In genomic region chr4:105549744-105550440, GRCm38 (mm10) we compare ENCODE assay signal across 11 mouse cellular contexts.
A peak's percentile ranks its signal among the peaks of the same experiment; 100 is the strongest.
DNase-seq lines count a peak whose midpoint lies in the region; ATAC-seq and TF ChIP-seq lines count a peak whose summit lies in the region.
"Had no signal": no experiment of that assay in that cellular context is flagged by ENCODE, and none has a peak within 500 bp of the region (broad histone marks: within the 10 kb centered on the region; RNA-seq: fewer than 3 reads in every experiment).

No protein-coding gene starts in this region.

- no peak overlapping the region for H3K4me2 ChIP-seq in heart, embryonic 11.5 days
- H3K4me2 ChIP-seq in embryonic facial prominence, embryonic 12.5 days (replicated peaks): no peak overlapping the region
- H3K4me2 ChIP-seq in kidney, postnatal 0 days (ENCODE audit: low read length): no peak overlapping the region
- H3K4me2 ChIP-seq: midbrain, embryonic 12.5 days had no signal

- no peaks in the 10 kb centered on the region for H3K36me3 ChIP-seq in heart, embryonic 11.5 days (ENCODE audit: control insufficient read depth, insufficient read depth, low read length)
- H3K36me3 ChIP-seq in embryonic facial prominence, embryonic 12.5 days: no peaks in the 10 kb centered on the region
- H3K36me3 ChIP-seq in kidney, postnatal 0 days (ENCODE audit: insufficient read depth, low read length): no peaks in the 10 kb centered on the region
- H3K36me3 ChIP-seq: midbrain, embryonic 12.5 days had no signal

- no peaks in the 10 kb centered on the region for H3K4me1 ChIP-seq in heart, embryonic 11.5 days (ENCODE audit: control insufficient read depth, insufficient read depth, low read length)
- H3K4me1 ChIP-seq in embryonic facial prominence, embryonic 12.5 days: peaks cover 8% of the 10 kb centered on the region; the same call in 1 of the 2 replicates
- H3K4me1 ChIP-seq in kidney, postnatal 0 days (replicated peaks; ENCODE audit: insufficient read depth, low read length): no peaks in the 10 kb centered on the region
- no peaks in the 10 kb centered on the region for H3K4me1 ChIP-seq in cerebellum, adult 2 months (ENCODE audit: control insufficient read depth, insufficient read depth, low read length)
- H3K4me1 ChIP-seq: midbrain, embryonic 12.5 days had no signal

- no peaks in the 10 kb centered on the region for H3K9me3 ChIP-seq in heart, embryonic 11.5 days (replicated peaks; ENCODE audit: control insufficient read depth, low read length)
- peaks cover 4% of the 10 kb centered on the region; the same call in 1 of the 2 replicates for H3K9me3 ChIP-seq in embryonic facial prominence, embryonic 12.5 days
- H3K9me3 ChIP-seq in kidney, postnatal 0 days (replicated peaks; ENCODE audit: low read length): no peaks in the 10 kb centered on the region
- H3K9me3 ChIP-seq: midbrain, embryonic 12.5 days had no signal

- intact Hi-C loops in left cerebral cortex, postnatal 25 days (cut with DNase I): no loop called here

- H3K27me3 ChIP-seq in heart, embryonic 11.5 days (ENCODE audit: control insufficient read depth, insufficient read depth, low read length): no peaks in the 10 kb centered on the region
- H3K27me3 ChIP-seq in embryonic facial prominence, embryonic 12.5 days: no peaks in the 10 kb centered on the region
- H3K27me3 ChIP-seq in kidney, postnatal 0 days (ENCODE audit: insufficient read depth, low read length): no peaks in the 10 kb centered on the region
- no peaks in the 10 kb centered on the region; the same call in 1 of the 2 replicates for H3K27me3 ChIP-seq in cerebellum, adult 2 months (ENCODE audit: control insufficient read depth, insufficient read depth, low read length)
- H3K27me3 ChIP-seq: midbrain, embryonic 12.5 days had no signal

- ATAC-seq in heart, embryonic 11.5 days (replicated peaks; ENCODE audit: insufficient number of reproducible peaks, low FRiP score, low TSS enrichment): no peak
- peak; percentile 79; the same call in 1 of the 2 replicates for ATAC-seq in embryonic facial prominence, embryonic 12.5 days (ENCODE audit: insufficient number of reproducible peaks, insufficient read depth, low FRiP score, low TSS enrichment)
- ATAC-seq in kidney, postnatal 0 days (replicated peaks; ENCODE audit: low FRiP score, low read depth): no peak; the same call in 1 of the 2 replicates

- TF ChIP-seq POLR2A in cerebellum, adult 2 months (IDR thresholded peaks at IDR 0.05; ENCODE audit: borderline replicate concordance, insufficient read depth, low read length): no peak

- H3K4me3 ChIP-seq in heart, embryonic 11.5 days (ENCODE audit: low read depth, low read length): no peak overlapping the region
- no peak overlapping the region for H3K4me3 ChIP-seq in embryonic facial prominence, embryonic 12.5 days
- no peak overlapping the region for H3K4me3 ChIP-seq in kidney, postnatal 0 days (replicated peaks; ENCODE audit: low read depth, low read length)
- no peak overlapping the region for H3K4me3 ChIP-seq in cerebellum, adult 2 months (replicated peaks; ENCODE audit: insufficient read depth, low read depth, low read length)
- H3K4me3 ChIP-seq: midbrain, embryonic 12.5 days had no signal

- no peak for TF ChIP-seq CTCF in kidney, postnatal 0 days (IDR thresholded peaks at IDR 0.05; ENCODE audit: low read depth)
- TF ChIP-seq CTCF in cerebellum, adult 2 months (IDR thresholded peaks at IDR 0.05; ENCODE audit: borderline replicate concordance, insufficient read depth, low read depth, low read length): no peak

- DNase-seq in heart, adult 8-10 months (ENCODE audit: low spot score): peak; percentile 60
- DNase-seq in NIH3T3 (ENCODE audit: low read depth): peak; percentile 72
- peak; percentile 37 for DNase-seq in kidney, postnatal 0 days (ENCODE audit: low spot score)
- no peak for DNase-seq in frontal cortex, postnatal 36 days (ENCODE audit: low spot score in 2 of 2)
- no peak for DNase-seq in left cerebral cortex, postnatal 25 days (ENCODE audit: low spot score in 2 of 2)
- DNase-seq in cerebellum, adult 2 months: no peak
- DNase-seq: adrenal gland, adult 8-10 months; retina, postnatal 1 day had no signal

- 65% methylated on average over 7 of the region's 7 CpGs for WGBS in heart, embryonic 11.5 days (ENCODE audit: insufficient replicate concordance)
- whole genome bisulfite sequencing in embryonic facial prominence, embryonic 12.5 days: 49% methylated on average over 7 of the region's 7 CpGs
- WGBS in kidney, postnatal 0 days: 70% methylated on average over 7 of the region's 7 CpGs
- WGBS in cerebellum, adult 2 months: 73% methylated on average over 7 of the region's 7 CpGs

- no peak overlapping the region for H3K27ac ChIP-seq in heart, embryonic 11.5 days (ENCODE audit: low read depth, low read length)
- peak overlapping the region; percentile 30; the same call in 1 of the 2 replicates for H3K27ac ChIP-seq in embryonic facial prominence, embryonic 12.5 days
- peak overlapping the region; percentile 31; the same call in 1 of the 2 replicates for H3K27ac ChIP-seq in kidney, postnatal 0 days
- H3K27ac ChIP-seq in cerebellum, adult 2 months (ENCODE audit: insufficient read depth, low read length): no peak overlapping the region
- H3K27ac ChIP-seq: midbrain, embryonic 12.5 days had no signal

- no peak overlapping the region for H3K9ac ChIP-seq in heart, embryonic 11.5 days (ENCODE audit: low read depth, low read length)
- H3K9ac ChIP-seq in embryonic facial prominence, embryonic 12.5 days: no peak overlapping the region
- no peak overlapping the region for H3K9ac ChIP-seq in kidney, postnatal 0 days (ENCODE audit: low read depth, low read length)
- H3K9ac ChIP-seq: midbrain, embryonic 12.5 days had no signal

Comparison
In these comparisons a context has a peak if more than half of its experiments do, and no peak if none do; other contexts are left out.
1. DNase-seq: peak in heart, adult 8-10 months (single experiment), NIH3T3 (single experiment) and kidney, postnatal 0 days (single experiment); none in frontal cortex, postnatal 36 days (0 of 2), left cerebral cortex, postnatal 25 days (0 of 2) and cerebellum, adult 2 months (0 of 2).
2. H3K27ac ChIP-seq: peak in embryonic facial prominence, embryonic 12.5 days (single experiment) and kidney, postnatal 0 days (single experiment); none in heart, embryonic 11.5 days (single experiment) and cerebellum, adult 2 months (single experiment).